Mouse (Mus musculus): ENCODE data around the gene Eef2k.
"Not testable (repeated sequence)": the region's sequence is repeated elsewhere in the genome, so short reads cannot be mapped to it uniquely, and the experiment has no call there.

DNA sequence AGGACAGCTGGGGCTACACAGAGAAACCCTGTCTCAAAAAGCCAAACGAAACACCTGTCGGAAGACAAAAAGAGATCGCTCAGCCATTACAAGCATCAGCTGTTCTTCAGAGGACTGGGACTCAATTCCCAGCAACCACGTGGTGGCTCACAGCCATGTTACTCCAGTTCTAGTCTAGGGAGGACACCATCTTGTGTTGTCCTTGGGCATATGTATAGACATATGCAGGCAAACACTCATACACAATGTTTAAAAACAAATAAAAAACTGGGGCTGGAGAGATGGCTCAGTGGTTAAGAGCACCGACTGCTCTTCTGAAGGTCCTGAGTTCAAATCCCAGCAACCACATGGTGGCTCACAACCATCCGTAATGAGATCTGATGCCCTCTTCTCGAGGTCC, 111.0 kb downstream of the Eef2k start:
- TF ChIP-seq CTCF (IDR thresholded peaks at IDR 0.05; ENCODE audit: insufficient read depth, low read length); POLR2A (IDR thresholded peaks at IDR 0.05; ENCODE audit: borderline replicate concordance, extremely low read depth, low read depth, low read length): not testable (repeated sequence)
